ENCODE assay signal across 12 mouse cellular contexts in genomic region chr14:47086123-47086522, GRCm38 (mm10).
DNase-seq lines count a peak whose midpoint lies in the region; ATAC-seq lines count a peak whose summit lies in the region.
"Had no signal": no experiment of that assay in that cellular context is flagged by ENCODE, and none has a peak within 500 bp of the region (broad histone marks: within the 10 kb centered on the region; RNA-seq: fewer than 3 reads in every experiment).

No protein-coding gene starts in this region.

- no peak for DNase-seq in embryonic facial prominence, embryonic 14.5 days (ENCODE audit: low spot score)
- DNase-seq in embryonic facial prominence, embryonic 10.5 days (ENCODE audit: low spot score): no peak
- no peak for DNase-seq in heart, postnatal 10 days
- no peak for DNase-seq in limb, embryonic 10.5 days (ENCODE audit: low spot score)
- DNase-seq in A20 (ENCODE audit: low read depth, low spot score): peak; percentile 55
- DNase-seq in left cerebral cortex, postnatal 25 days (ENCODE audit: low spot score in 2 of 2): no peak

- no peak for ATAC-seq in embryonic facial prominence, embryonic 14.5 days (ENCODE audit: low read depth)
- ATAC-seq in heart, embryonic 14.5 days (ENCODE audit: insufficient number of reproducible peaks, insufficient read depth, low FRiP score, low read depth): no peak
- ATAC-seq in limb, embryonic 12.5 days (ENCODE audit: insufficient number of reproducible peaks, insufficient read depth, low FRiP score, low TSS enrichment, low read depth): no peak

- H3K9me3 ChIP-seq in embryonic facial prominence, embryonic 14.5 days (ENCODE audit: control insufficient read depth, low read length): no peaks in the 10 kb centered on the region
- no peaks in the 10 kb centered on the region for H3K9me3 ChIP-seq in embryonic facial prominence, embryonic 10.5 days
- H3K9me3 ChIP-seq in heart, embryonic 14.5 days (ENCODE audit: control insufficient read depth, low read length): no peaks in the 10 kb centered on the region
- H3K9me3 ChIP-seq in limb, embryonic 12.5 days: no peaks in the 10 kb centered on the region
- H3K9me3 ChIP-seq in limb, embryonic 10.5 days (replicated peaks): no peaks in the 10 kb centered on the region
- H3K9me3 ChIP-seq: embryonic facial prominence, embryonic 15.5 days; forebrain, embryonic 15.5 days; midbrain, embryonic 15.5 days; neural tube, embryonic 12.5 days had no signal

- no peak overlapping the region for H3K9ac ChIP-seq in embryonic facial prominence, embryonic 14.5 days (ENCODE audit: low read depth, low read length)
- H3K9ac ChIP-seq in heart, embryonic 14.5 days (ENCODE audit: low read length): no peak overlapping the region; the same call in 1 of the 2 replicates
- H3K9ac ChIP-seq in limb, embryonic 12.5 days (replicated peaks): no peak overlapping the region
- H3K9ac ChIP-seq: embryonic facial prominence, embryonic 15.5 days had no signal

- no peak overlapping the region for H3K27ac ChIP-seq in embryonic facial prominence, embryonic 14.5 days (replicated peaks; ENCODE audit: low read depth, low read length)
- H3K27ac ChIP-seq in embryonic facial prominence, embryonic 10.5 days (replicated peaks): no peak overlapping the region
- H3K27ac ChIP-seq in heart, embryonic 14.5 days (replicated peaks in 1 of 2; ENCODE audit: control insufficient read depth in 1 of 2, insufficient read depth in 1 of 2, low read depth in 2 of 2, low read length in 2 of 2): peak overlapping the region in 1 of 2 experiments; percentile 81; a peak in 1 of 4 replicates
- H3K27ac ChIP-seq in limb, embryonic 12.5 days: no peak overlapping the region
- H3K27ac ChIP-seq in limb, embryonic 10.5 days: no peak overlapping the region
- H3K27ac ChIP-seq: forebrain, embryonic 15.5 days; midbrain, embryonic 15.5 days; neural tube, embryonic 12.5 days had no signal

- H3K36me3 ChIP-seq in embryonic facial prominence, embryonic 14.5 days (ENCODE audit: control insufficient read depth, insufficient read depth, low read length): peaks cover 21% of the 10 kb centered on the region; the same call in 1 of the 2 replicates
- H3K36me3 ChIP-seq in embryonic facial prominence, embryonic 10.5 days (replicated peaks): peaks cover 12% of the 10 kb centered on the region; the same call in 1 of the 2 replicates
- peaks cover 39% of the 10 kb centered on the region for H3K36me3 ChIP-seq in heart, embryonic 14.5 days (ENCODE audit: control insufficient read depth, insufficient read depth, low read length)
- peaks cover 6% of the 10 kb centered on the region; the same call in 1 of the 2 replicates for H3K36me3 ChIP-seq in limb, embryonic 12.5 days
- H3K36me3 ChIP-seq in limb, embryonic 10.5 days: no peaks in the 10 kb centered on the region; the same call in 1 of the 2 replicates
- H3K36me3 ChIP-seq: forebrain, embryonic 15.5 days; midbrain, embryonic 15.5 days; neural tube, embryonic 12.5 days had no signal

- H3K4me3 ChIP-seq in embryonic facial prominence, embryonic 14.5 days (ENCODE audit: low read depth, low read length): no peak overlapping the region
- no peak overlapping the region for H3K4me3 ChIP-seq in embryonic facial prominence, embryonic 10.5 days
- H3K4me3 ChIP-seq in heart, embryonic 14.5 days (ENCODE audit: control insufficient read depth in 1 of 2, insufficient read depth in 1 of 2, low read depth in 1 of 2, low read length in 2 of 2): no peak overlapping the region
- no peak overlapping the region for H3K4me3 ChIP-seq in limb, embryonic 12.5 days (replicated peaks)
- H3K4me3 ChIP-seq in limb, embryonic 10.5 days: no peak overlapping the region

- WGBS in embryonic facial prominence, embryonic 14.5 days: 57% methylated on average over 3 of the region's 3 CpGs
- 65% methylated on average over 3 of the region's 3 CpGs for WGBS in embryonic facial prominence, embryonic 10.5 days
- WGBS in heart, embryonic 14.5 days: 47% methylated on average over 3 of the region's 3 CpGs
- WGBS in limb, embryonic 12.5 days: 65% methylated on average over 3 of the region's 3 CpGs
- 73% methylated on average over 3 of the region's 3 CpGs for WGBS in limb, embryonic 10.5 days

- H3K4me1 ChIP-seq in embryonic facial prominence, embryonic 14.5 days (ENCODE audit: control insufficient read depth, insufficient read depth, low read length): no peaks in the 10 kb centered on the region
- H3K4me1 ChIP-seq in embryonic facial prominence, embryonic 10.5 days: peaks cover 29% of the 10 kb centered on the region
- peaks cover 47 to 67% of the 10 kb centered on the region in 2 experiments for H3K4me1 ChIP-seq in heart, embryonic 14.5 days (ENCODE audit: control insufficient read depth in 2 of 2, insufficient read depth in 2 of 2, low read length in 2 of 2)
- H3K4me1 ChIP-seq in limb, embryonic 12.5 days (replicated peaks): peaks cover 10% of the 10 kb centered on the region; the same call in 1 of the 2 replicates
- peaks cover 19% of the 10 kb centered on the region for H3K4me1 ChIP-seq in limb, embryonic 10.5 days

- peak overlapping the region; percentile 52 for H3K4me2 ChIP-seq in embryonic facial prominence, embryonic 14.5 days (ENCODE audit: low read depth, low read length)
- peak overlapping the region; percentile 59 for H3K4me2 ChIP-seq in heart, embryonic 14.5 days (ENCODE audit: low read length)
- H3K4me2 ChIP-seq in limb, embryonic 12.5 days: peak overlapping the region; percentile 75

- intact Hi-C loops in heart, postnatal 10 days (cut with DNase I): loop anchor here (1.0 to 5.0 kb wide), 5 partner anchors 81 to 253 kb away; partner anchors contain the start of genes Cgrrf1 and Gch1
- intact Hi-C loops in left cerebral cortex, postnatal 25 days (cut with DNase I): loop anchor here (1.0 to 5.0 kb wide), 2 partner anchors 204 to 254 kb away; partner anchors contain the start of genes Cgrrf1 and Samd4

- no peaks in the 10 kb centered on the region for H3K27me3 ChIP-seq in embryonic facial prominence, embryonic 14.5 days (replicated peaks; ENCODE audit: control insufficient read depth, insufficient read depth, low read length)
- H3K27me3 ChIP-seq in embryonic facial prominence, embryonic 10.5 days (replicated peaks; ENCODE audit: low read depth, poor library complexity, severe bottlenecking): peaks cover 5% of the 10 kb centered on the region; the same call in 1 of the 2 replicates
- no peaks in the 10 kb centered on the region for H3K27me3 ChIP-seq in heart, embryonic 14.5 days (ENCODE audit: control insufficient read depth, insufficient read depth, low read length)
- no peaks in the 10 kb centered on the region; the same call in 1 of the 2 replicates for H3K27me3 ChIP-seq in limb, embryonic 12.5 days
- no peaks in the 10 kb centered on the region for H3K27me3 ChIP-seq in limb, embryonic 10.5 days (ENCODE audit: low read depth, poor library complexity, severe bottlenecking)
- H3K27me3 ChIP-seq: embryonic facial prominence, embryonic 15.5 days; forebrain, embryonic 15.5 days; midbrain, embryonic 15.5 days; neural tube, embryonic 12.5 days had no signal
